ENCODE assay signal across 9 mouse cellular contexts in the genomic region with DNA sequence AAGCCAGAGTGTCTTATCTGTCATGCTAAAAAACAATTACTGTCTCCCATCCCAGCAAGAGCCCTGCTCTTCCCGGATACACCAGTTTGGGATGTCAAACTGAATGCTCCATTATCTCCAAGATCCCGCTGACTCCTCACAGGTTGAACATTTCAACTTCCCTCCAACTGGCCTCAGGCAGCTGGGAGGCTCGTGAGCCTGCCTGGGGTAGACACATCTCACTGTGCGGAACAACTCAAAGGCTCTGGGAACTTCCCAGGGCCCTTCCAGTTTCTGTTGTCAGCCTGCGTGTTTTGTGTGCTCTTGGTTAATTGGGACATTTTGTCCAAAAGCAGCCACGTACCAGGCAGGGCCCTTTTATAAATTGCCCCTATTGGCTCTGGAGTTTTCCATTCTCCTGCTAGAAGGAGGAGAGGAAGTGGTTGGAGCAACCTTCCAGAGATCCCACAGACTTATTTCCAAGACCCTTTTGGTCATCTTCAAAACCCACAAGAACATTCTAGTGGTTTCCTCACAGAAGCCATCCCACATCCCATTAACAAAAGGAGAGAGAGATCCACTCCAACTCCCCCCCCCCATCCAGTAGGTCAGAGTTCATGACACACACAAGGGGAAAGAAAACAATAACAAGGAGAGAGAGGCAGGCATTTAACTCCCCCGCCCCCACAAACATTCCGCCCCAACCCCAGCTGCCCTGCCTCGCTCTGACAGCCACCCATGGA.
DNase-seq lines count a peak whose midpoint lies in the region; ATAC-seq and TF ChIP-seq lines count a peak whose summit lies in the region.
"Had no signal": no experiment of that assay in that cellular context is flagged by ENCODE, and none has a peak within 500 bp of the region (broad histone marks: within the 10 kb centered on the region; RNA-seq: fewer than 3 reads in every experiment).

No protein-coding gene starts in this region.

- no peak overlapping the region for H3K4me3 ChIP-seq in lung, embryonic 14.5 days (ENCODE audit: low read depth, low read length)
- H3K4me3 ChIP-seq in embryonic fibroblast, embryonic 13.5 days (ENCODE audit: insufficient read depth, low read length), result no peak overlapping the region
- H3K4me3 ChIP-seq in stomach, embryonic 15.5 days (replicated peaks), result no peak overlapping the region
- H3K4me3 ChIP-seq: heart, embryonic 13.5 days had no signal

- H3K36me3 ChIP-seq in lung, embryonic 14.5 days (ENCODE audit: insufficient read depth), result no peaks in the 10 kb centered on the region
- no peaks in the 10 kb centered on the region for H3K36me3 ChIP-seq in stomach, embryonic 15.5 days
- H3K36me3 ChIP-seq: heart, embryonic 13.5 days had no signal

- no peak for TF ChIP-seq POLR2A in embryonic fibroblast, embryonic 13.5 days (IDR thresholded peaks at IDR 0.05; ENCODE audit: low read depth, low read length)

- H3K4me1 ChIP-seq in lung, embryonic 14.5 days (ENCODE audit: insufficient read depth), result peaks cover 39% of the 10 kb centered on the region
- H3K4me1 ChIP-seq in embryonic fibroblast, embryonic 13.5 days (ENCODE audit: control insufficient read depth, insufficient read depth, low read length), result peaks cover 19% of the 10 kb centered on the region
- peaks cover 18% of the 10 kb centered on the region for H3K4me1 ChIP-seq in stomach, embryonic 15.5 days

- no peaks in the 10 kb centered on the region for H3K27me3 ChIP-seq in lung, embryonic 14.5 days (ENCODE audit: insufficient read depth, low read length)
- H3K27me3 ChIP-seq in stomach, embryonic 15.5 days (replicated peaks), result no peaks in the 10 kb centered on the region
- H3K27me3 ChIP-seq: heart, embryonic 13.5 days had no signal

- H3K9me3 ChIP-seq in lung, embryonic 14.5 days (ENCODE audit: low read depth, low read length), result no peaks in the 10 kb centered on the region
- no peaks in the 10 kb centered on the region for H3K9me3 ChIP-seq in stomach, embryonic 15.5 days
- H3K9me3 ChIP-seq: heart, embryonic 13.5 days had no signal

- ATAC-seq in lung, embryonic 14.5 days (ENCODE audit: insufficient read depth), result no peak
- ATAC-seq in stomach, embryonic 15.5 days (ENCODE audit: insufficient read depth, low FRiP score, low read depth), result no peak
- ATAC-seq in erythroblast, adult 5-6 weeks (replicated peaks; ENCODE audit: low FRiP score, poor library complexity, severe bottlenecking), result no peak

- H3K9ac ChIP-seq in lung, embryonic 14.5 days, result no peak overlapping the region
- H3K9ac ChIP-seq in stomach, embryonic 15.5 days, result no peak overlapping the region
- H3K9ac ChIP-seq: heart, embryonic 13.5 days had no signal

- TF ChIP-seq CTCF in lung, embryonic 14.5 days (IDR thresholded peaks at IDR 0.05; ENCODE audit: low read depth), result no peak
- no peak for TF ChIP-seq CTCF in embryonic fibroblast, embryonic 13.5 days (IDR thresholded peaks at IDR 0.05; ENCODE audit: borderline replicate concordance, insufficient read depth, low read length)

- no peak overlapping the region for H3K4me2 ChIP-seq in lung, embryonic 14.5 days
- no peak overlapping the region for H3K4me2 ChIP-seq in stomach, embryonic 15.5 days
- H3K4me2 ChIP-seq: heart, embryonic 13.5 days had no signal

- H3K27ac ChIP-seq in lung, embryonic 14.5 days (ENCODE audit: low read depth), result no peak overlapping the region
- peak overlapping the region; percentile 71 for H3K27ac ChIP-seq in embryonic fibroblast, embryonic 13.5 days (ENCODE audit: insufficient read depth, low read length)
- peak overlapping the region; percentile 54; the same call in 1 of the 2 replicates for H3K27ac ChIP-seq in stomach, embryonic 15.5 days
- H3K27ac ChIP-seq: heart, embryonic 13.5 days had no signal

- peak; percentile 13 for DNase-seq in lung, embryonic 14.5 days
- DNase-seq in lung, postnatal 25 days (ENCODE audit: low spot score), result no peak
- DNase-seq in kidney, postnatal 4 days, result peak; percentile 62 to 69
- DNase-seq in cerebellum, adult 18-20 months, result no peak
- DNase-seq in thymus, postnatal 0 days (ENCODE audit: low spot score), result no peak

- WGBS in lung, embryonic 14.5 days, result 41% methylated on average over 9 of the region's 9 CpGs
- WGBS in stomach, embryonic 15.5 days, result 46% methylated on average over 9 of the region's 9 CpGs

Comparison
In these comparisons a context has a peak if more than half of its experiments do, and no peak if none do; other contexts are left out.
1. DNase-seq: peak in lung, embryonic 14.5 days (single experiment) and kidney, postnatal 4 days (2 of 2); none in lung, postnatal 25 days (single experiment), cerebellum, adult 18-20 months (0 of 2) and thymus, postnatal 0 days (single experiment).